Mouse (Mus musculus) olfactory bulb, adult 2 months (tissue): ENCODE data around the gene Foxa3.

Source experiments
- CTCF ChIP-seq: fragments of 200-500 bp; IDR thresholded peaks from 2 replicates; pipeline ENCODE4 v1.5.1; 2012; ENCODE audit warnings: low read depth, mild to moderate bottlenecking, low read length, moderate library complexity; ENCODE audit not compliant: insufficient read depth
- POLR2A ChIP-seq: fragments of 200-500 bp; IDR thresholded peaks from 2 replicates; pipeline ENCODE4 v1.6.1; 2012; ENCODE audit warnings: mild to moderate bottlenecking, low read depth, low read length, moderate library complexity; ENCODE audit not compliant: insufficient read depth

- TF ChIP-seq CTCF (no peak), POLR2A (no peak)
These were observed 18.7 kb downstream of the Foxa3 start for GRCm38 (mm10) chr7:19004631-19005079.
